Comparison of ENCODE assay signal across 11 mouse cellular contexts in genomic region chr13:96401251-96401650, GRCm38 (mm10).
"Had no signal": no experiment of that assay in that cellular context is flagged by ENCODE, and none has a peak within 500 bp of the region (broad histone marks: within the 10 kb centered on the region; RNA-seq: fewer than 3 reads in every experiment).

No protein-coding gene starts in this region.

- DNase-seq: left cerebral cortex, postnatal 4 days; lung, adult 2 months; lung, postnatal 36 days; thymus, adult 18-20 months; thymus, postnatal 14 days had no signal

- H3K9me3 ChIP-seq: intestine, embryonic 15.5 days; limb, embryonic 13.5 days; liver, embryonic 15.5 days; midbrain, embryonic 15.5 days; neural tube, embryonic 12.5 days had no signal

- H3K27ac ChIP-seq: intestine, embryonic 15.5 days; limb, embryonic 13.5 days; liver, embryonic 15.5 days; midbrain, embryonic 15.5 days; neural tube, embryonic 12.5 days; stomach, postnatal 0 days had no signal

- H3K4me3 ChIP-seq: intestine, embryonic 15.5 days; limb, embryonic 13.5 days; liver, embryonic 15.5 days; midbrain, embryonic 15.5 days; neural tube, embryonic 12.5 days had no signal

- H3K4me1 ChIP-seq: intestine, embryonic 15.5 days; limb, embryonic 13.5 days; liver, embryonic 15.5 days; midbrain, embryonic 15.5 days; neural tube, embryonic 12.5 days had no signal

- H3K27me3 ChIP-seq: intestine, embryonic 15.5 days; limb, embryonic 13.5 days; liver, embryonic 15.5 days; midbrain, embryonic 15.5 days; neural tube, embryonic 12.5 days had no signal
